In genomic region chr11:106464681-106465544, GRCm38 (mm10) we compare ENCODE assay signal across 25 mouse cellular contexts. TPM values are rescaled to one million over a fixed set of nuclear protein-coding genes. Genes with fewer than 3 reads are reported as not detected.
DNase-seq lines count a peak whose midpoint lies in the region; ATAC-seq and TF ChIP-seq lines count a peak whose summit lies in the region.
"Had no signal": no experiment of that assay in that cellular context is flagged by ENCODE, and none has a peak within 500 bp of the region (broad histone marks: within the 10 kb centered on the region; RNA-seq: fewer than 3 reads in every experiment).

No protein-coding gene starts in this region.

- intact Hi-C loops in left cerebral cortex, adult 2 months (cut with DNase I), result no loop called here
- intact Hi-C loops in left cerebral cortex, postnatal 4 days (cut with DNase I), result no loop called here

- TF ChIP-seq POLR2A in MEL (IDR thresholded peaks at IDR 0.05; ENCODE audit: control insufficient read depth in 1 of 2, insufficient read depth in 1 of 2, low read depth in 1 of 2, low read length in 2 of 2, poor library complexity in 1 of 2), result no peak

- H3K27ac ChIP-seq in embryonic facial prominence, embryonic 13.5 days, result 0 out of 2 replicates have a peak overlapping the region, but pooled peaks have one; percentile 16
- H3K27ac ChIP-seq in embryonic facial prominence, embryonic 10.5 days (replicated peaks), result no peak overlapping the region
- H3K27ac ChIP-seq in left cerebral cortex, adult 2 months, result 0 out of 2 replicates have a peak overlapping the region, but pooled peaks have one; percentile 34
- no peak overlapping the region for H3K27ac ChIP-seq in MEL (ENCODE audit: control insufficient read depth, low read depth, low read length)
- no peak overlapping the region for H3K27ac ChIP-seq in stomach, postnatal 0 days (replicated peaks)
- H3K27ac ChIP-seq: embryonic facial prominence, embryonic 12.5 days; embryonic facial prominence, embryonic 15.5 days; forebrain, embryonic 10.5 days; forebrain, embryonic 12.5 days had no signal

- H3K9me3 ChIP-seq in embryonic facial prominence, embryonic 13.5 days, result no peaks in the 10 kb centered on the region
- no peaks in the 10 kb centered on the region for H3K9me3 ChIP-seq in embryonic facial prominence, embryonic 10.5 days
- no peaks in the 10 kb centered on the region for H3K9me3 ChIP-seq in MEL (replicated peaks; ENCODE audit: insufficient read depth, low read length)
- no peaks in the 10 kb centered on the region for H3K9me3 ChIP-seq in stomach, postnatal 0 days (ENCODE audit: control insufficient read depth, low read length)
- H3K9me3 ChIP-seq: embryonic facial prominence, embryonic 12.5 days; embryonic facial prominence, embryonic 15.5 days; forebrain, embryonic 10.5 days; forebrain, embryonic 12.5 days; G1E had no signal

- H3K36me3 ChIP-seq in embryonic facial prominence, embryonic 13.5 days, result no peaks in the 10 kb centered on the region
- no peaks in the 10 kb centered on the region for H3K36me3 ChIP-seq in embryonic facial prominence, embryonic 10.5 days (replicated peaks)
- H3K36me3 ChIP-seq in MEL (ENCODE audit: control insufficient read depth in 1 of 2, insufficient read depth in 2 of 2, low read length in 2 of 2), result peaks cover 0 to 49% of the 10 kb centered on the region in 2 experiments; a peak in 2 of 4 replicates
- no peaks in the 10 kb centered on the region for H3K36me3 ChIP-seq in stomach, postnatal 0 days (ENCODE audit: control insufficient read depth, insufficient read depth, low read length)
- H3K36me3 ChIP-seq: embryonic facial prominence, embryonic 12.5 days; embryonic facial prominence, embryonic 15.5 days; forebrain, embryonic 10.5 days; forebrain, embryonic 12.5 days had no signal

- ATAC-seq in embryonic facial prominence, embryonic 13.5 days (ENCODE audit: insufficient number of reproducible peaks, insufficient read depth, low FRiP score, low TSS enrichment, low read depth), result no peak
- ATAC-seq in stomach, postnatal 0 days (ENCODE audit: low FRiP score, low TSS enrichment), result no peak
- ATAC-seq in cerebellum, adult (ENCODE audit: insufficient number of reproducible peaks, low FRiP score, low TSS enrichment), result no peak
- ATAC-seq: forebrain, embryonic 14.5 days; forebrain, embryonic 16.5 days had no signal

- H3K9ac ChIP-seq in embryonic facial prominence, embryonic 13.5 days, result no peak overlapping the region
- no peak overlapping the region for H3K9ac ChIP-seq in MEL (ENCODE audit: control insufficient read depth, low read depth, low read length, poor library complexity, severe bottlenecking)
- H3K9ac ChIP-seq in stomach, postnatal 0 days (ENCODE audit: low read length), result no peak overlapping the region
- H3K9ac ChIP-seq: embryonic facial prominence, embryonic 12.5 days; embryonic facial prominence, embryonic 15.5 days; forebrain, embryonic 12.5 days had no signal

- TF ChIP-seq CTCF in left cerebral cortex, adult 2 months (IDR thresholded peaks at IDR 0.05), result no peak
- TF ChIP-seq CTCF in MEL (IDR thresholded peaks at IDR 0.05 in 2 of 3, conservative IDR thresholded peaks at IDR 0.05 in 1 of 3; ENCODE audit: control insufficient read depth in 1 of 3, insufficient read depth in 1 of 3, low read depth in 2 of 3, low read length in 3 of 3, poor library complexity in 1 of 3, severe bottlenecking in 1 of 3), result no peak
- TF ChIP-seq CTCF in stomach, postnatal 0 days (IDR thresholded peaks at IDR 0.05; ENCODE audit: low read depth), result no peak

- TF ChIP-seq EP300 in MEL (IDR thresholded peaks at IDR 0.05; ENCODE audit: low read depth in 1 of 2, low read length in 2 of 2), result peak in 1 of 2 experiments; percentile 43; a peak in 1 of 4 replicates
- no peak for TF ChIP-seq EP300 in stomach, postnatal 0 days (optimal IDR thresholded peaks at IDR 0.05)

- H3K4me2 ChIP-seq in embryonic facial prominence, embryonic 13.5 days, result no peak overlapping the region
- no peak overlapping the region for H3K4me2 ChIP-seq in stomach, postnatal 0 days (replicated peaks; ENCODE audit: low read depth)
- H3K4me2 ChIP-seq: embryonic facial prominence, embryonic 12.5 days; embryonic facial prominence, embryonic 15.5 days; forebrain, embryonic 12.5 days had no signal

- H3K4me1 ChIP-seq in embryonic facial prominence, embryonic 13.5 days, result 0 out of 2 replicates have a peak, but pooled peaks cover 5% of the 10 kb centered on the region
- 0 out of 2 replicates have a peak, but pooled peaks cover 6% of the 10 kb centered on the region for H3K4me1 ChIP-seq in embryonic facial prominence, embryonic 10.5 days
- H3K4me1 ChIP-seq in MEL (ENCODE audit: control insufficient read depth in 1 of 2, insufficient read depth in 2 of 2, low read length in 2 of 2), result peaks cover 14 to 34% of the 10 kb centered on the region in 2 experiments
- H3K4me1 ChIP-seq in stomach, postnatal 0 days (replicated peaks; ENCODE audit: control insufficient read depth, insufficient read depth), result no peaks in the 10 kb centered on the region
- H3K4me1 ChIP-seq: embryonic facial prominence, embryonic 12.5 days; forebrain, embryonic 12.5 days had no signal

- no peak for DNase-seq in embryonic facial prominence, embryonic 10.5 days (ENCODE audit: low spot score)
- no peak for DNase-seq in left cerebral cortex, adult 2 months (ENCODE audit: extremely low spot score in 1 of 2, low spot score in 2 of 2)
- no peak for DNase-seq in left cerebral cortex, postnatal 4 days
- no peak for DNase-seq in MEL (ENCODE audit: low read depth, low spot score)
- no peak for DNase-seq in stomach, postnatal 0 days (ENCODE audit: low spot score)
- DNase-seq: adrenal gland, adult 2 months; adrenal gland, postnatal 14 days; adrenal gland, postnatal 36 days; cerebellum, adult 11 months; cerebellum, adult 18-20 months; cerebellum, adult 8-10 months; cerebellum, adult 9-11 months; cerebellum, postnatal 14 days; cerebellum, postnatal 36 days; embryo, embryonic 11 days had no signal

- H3K27me3 ChIP-seq in embryonic facial prominence, embryonic 13.5 days, result no peaks in the 10 kb centered on the region
- H3K27me3 ChIP-seq in embryonic facial prominence, embryonic 10.5 days (replicated peaks; ENCODE audit: low read depth, poor library complexity, severe bottlenecking), result no peaks in the 10 kb centered on the region
- H3K27me3 ChIP-seq in MEL (ENCODE audit: control insufficient read depth in 1 of 2, insufficient read depth in 2 of 2, low read length in 2 of 2), result no peaks in the 10 kb centered on the region
- H3K27me3 ChIP-seq in stomach, postnatal 0 days (ENCODE audit: control insufficient read depth, insufficient read depth, low read length), result no peaks in the 10 kb centered on the region
- H3K27me3 ChIP-seq: embryonic facial prominence, embryonic 12.5 days; embryonic facial prominence, embryonic 15.5 days; forebrain, embryonic 12.5 days had no signal

- no peak overlapping the region for H3K4me3 ChIP-seq in embryonic facial prominence, embryonic 13.5 days
- no peak overlapping the region for H3K4me3 ChIP-seq in embryonic facial prominence, embryonic 10.5 days
- H3K4me3 ChIP-seq in left cerebral cortex, adult 2 months, result no peak overlapping the region
- no peak overlapping the region for H3K4me3 ChIP-seq in MEL (ENCODE audit: control insufficient read depth in 1 of 2, insufficient read depth in 1 of 2, low read depth in 2 of 2, low read length in 2 of 2)
- no peak overlapping the region for H3K4me3 ChIP-seq in stomach, postnatal 0 days (ENCODE audit: low read depth, low read length)
- H3K4me3 ChIP-seq: embryonic facial prominence, embryonic 12.5 days; embryonic facial prominence, embryonic 15.5 days; erythroblast, embryonic 14.5 days; forebrain, embryonic 10.5 days; forebrain, embryonic 12.5 days had no signal

- no peak for TF ChIP-seq RAD21 in MEL (IDR thresholded peaks at IDR 0.05; ENCODE audit: low read depth, low read length)

- H3K79me2 ChIP-seq in MEL (ENCODE audit: control insufficient read depth, insufficient read depth, low read length, poor library complexity), result peaks cover 5% of the 10 kb centered on the region; the same call in 1 of the 2 replicates

- 70% methylated on average over 4 of the region's 4 CpGs for WGBS in embryonic facial prominence, embryonic 13.5 days
- WGBS in embryonic facial prominence, embryonic 10.5 days, result 90% methylated on average over 4 of the region's 4 CpGs
- WGBS in stomach, postnatal 0 days, result 62% methylated on average over 4 of the region's 4 CpGs

TF ChIP-seq in MEL, 35 proteins besides CTCF, POLR2A, EP300 and RAD21:
- TF ChIP-seq ELF1 (IDR thresholded peaks at IDR 0.05; ENCODE audit: low read depth, low read length) (0 out of 2 replicates have a peak, but pooled peaks have one; percentile 16), HCFC1 (IDR thresholded peaks at IDR 0.05; ENCODE audit: low read depth, low read length) (no peak), GATA1 (IDR thresholded peaks at IDR 0.05; ENCODE audit: low read depth, low read length) (no peak), SMC3 (IDR thresholded peaks at IDR 0.05; ENCODE audit: low read depth, low read length) (no peak), ZMIZ1 (IDR thresholded peaks at IDR 0.05; ENCODE audit: low read depth, low read length) (no peak), TCF12 (IDR thresholded peaks at IDR 0.05; ENCODE audit: low read depth, low read length) (no peak), NRF1 (IDR thresholded peaks at IDR 0.05; ENCODE audit: insufficient read depth, low read depth, low read length, poor library complexity, severe bottlenecking) (no peak), MXI1 (IDR thresholded peaks at IDR 0.05; ENCODE audit: low read depth, low read length) (no peak), ZNF384 (IDR thresholded peaks at IDR 0.05; ENCODE audit: low read depth, low read length) (peak; percentile 87)

RNA-seq across cellular contexts. Expression of gene Ern1, which starts 22.7 kb away (rescaled TPM):
- 7.0 and 7.5 TPM in 2 replicates for polyA plus RNA-seq in embryonic facial prominence, embryonic 13.5 days (2015; fragmentation: Nextera tagmentation; extraction: Ambion mirVana)
- 5.4 and 5.5 TPM in 2 replicates for polyA plus RNA-seq in embryonic facial prominence, embryonic 10.5 days (2016; fragmentation: Nextera tagmentation; extraction: Ambion mirVana)
- 10 to 100 TPM; 10.4 to 11.3 TPM for total RNA-seq in left cerebral cortex, adult 2 months (2021)
- total RNA-seq in left cerebral cortex, postnatal 4 days (2021), result 10 to 100 TPM; 10.7 to 12.9 TPM
- 4.3 and 4.8 TPM in 2 replicates for total RNA-seq in MEL (2012; rRNA removed)
- 1 to 10 TPM in 1 of 2 experiments, not detected in 1; 5.7 TPM for polyA plus RNA-seq in MEL (2012; ENCODE audit: insufficient read depth in 1 of 2, insufficient read length in 2 of 2, low read depth in 1 of 2, low replicate concordance in 2 of 2, missing spikeins in 1 of 2)
- polyA plus RNA-seq in stomach, postnatal 0 days (2015; fragmentation: Nextera tagmentation; extraction: Ambion mirVana), result 3.0 and 3.7 TPM in 2 replicates

Comparison
In these comparisons a context has a peak if more than half of its experiments do, and no peak if none do; other contexts are left out.
1. H3K27ac ChIP-seq: peak in embryonic facial prominence, embryonic 13.5 days (single experiment) and left cerebral cortex, adult 2 months (single experiment); none in embryonic facial prominence, embryonic 10.5 days (single experiment), MEL (single experiment) and stomach, postnatal 0 days (single experiment).